Mouse (Mus musculus) kidney, adult 2 months (tissue): ENCODE data around the gene Tspan2.

Experiments
- CTCF ChIP-seq: fragments of 200-500 bp; conservative IDR thresholded peaks from 2 replicates; pipeline ENCODE4 v1.5.1; 2011; ENCODE audit warnings: low read depth, mild to moderate bottlenecking, control low read depth, low read length, moderate library complexity, mixed read lengths; ENCODE audit not compliant: insufficient read depth, insufficient read length
- POLR2A ChIP-seq: fragments of 200-500 bp; IDR thresholded peaks from one replicate; pipeline ENCODE4 v1.6.1; 2011; ENCODE audit warnings: low read depth, low read length, control low read depth

DNA sequence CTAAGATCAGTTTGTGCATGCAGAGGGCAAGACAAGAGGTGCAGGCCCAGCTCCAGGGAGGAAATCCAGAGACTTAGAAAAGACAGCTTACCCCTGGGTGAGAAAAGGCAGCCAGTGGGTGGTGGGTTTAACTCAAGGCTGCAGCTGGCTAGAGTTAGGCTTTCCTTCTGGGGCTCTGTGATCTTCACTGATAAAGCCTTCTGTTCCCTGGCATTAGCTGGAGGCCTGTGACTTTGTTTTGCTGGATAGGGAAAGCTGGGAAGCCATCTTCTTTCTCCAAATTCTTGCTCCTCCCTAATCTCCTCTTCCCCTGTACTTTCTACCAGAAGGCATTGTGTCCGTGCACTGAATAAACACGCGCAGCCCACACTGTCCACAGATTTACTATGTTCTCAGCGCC lies 8.4 kb downstream of the Tspan2 start:
- TF ChIP-seq CTCF (no peak), POLR2A (no peak)
